Mouse (Mus musculus): ENCODE measurements around the gene Chia1. TPM values are rescaled to one million over a fixed set of nuclear protein-coding genes. Genes with fewer than 3 reads are reported as not detected.
"Not testable (repeated sequence)": the region's sequence is repeated elsewhere in the genome, so short reads cannot be mapped to it uniquely, and the experiment has no call there.

Chia1 gene
- not detected in 2 replicates for polyA plus RNA-seq (2012; ENCODE audit: insufficient read depth, low replicate concordance)

- H3K9me3 ChIP-seq = no peaks in the 10 kb centered on the region
- TF ChIP-seq GATA1 (IDR thresholded peaks at IDR 0.05; ENCODE audit: borderline replicate concordance, low read length) (no peak), FLI1 (IDR thresholded peaks at IDR 0.05; ENCODE audit: low read length) (no peak)
Observed at GRCm38 (mm10) chr3:106112929-106113328, at the start of gene Chia1. TSS of gene Chia1 (plus strand) at chr3:106113229.

DNA sequence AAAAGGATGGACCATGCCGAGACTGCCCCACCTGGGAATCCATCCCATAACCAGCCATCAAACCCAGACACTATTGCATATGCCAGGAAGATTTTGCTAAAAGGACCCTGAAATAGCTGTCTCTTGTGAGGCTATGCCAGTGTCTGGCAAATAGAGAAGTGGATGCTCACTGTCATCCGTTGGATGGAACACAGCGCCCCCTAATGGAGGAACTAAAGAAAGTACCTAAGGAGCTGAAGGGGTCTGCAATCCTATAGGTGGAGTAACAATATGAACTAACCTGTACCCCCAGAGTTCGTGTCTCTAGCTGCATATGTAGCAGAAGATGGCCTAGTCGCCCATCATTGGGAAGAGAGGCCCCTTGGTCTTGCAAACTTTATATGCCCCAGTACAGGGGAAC lies 45.3 kb upstream of the Chia1 start:
- H3K4me3 ChIP-seq (replicated peaks); H3K27me3 ChIP-seq (replicated peaks); H3K36me3 ChIP-seq (replicated peaks; ENCODE audit: low read length); H3K4me1 ChIP-seq; H3K9me3 ChIP-seq: not testable (repeated sequence)

More at GRCm38 (mm10) chr3:106112929-106113328, at the start of gene Chia1:
- H3K4me3 ChIP-seq (replicated peaks) = no peak within 1 kb of the TSS
- no peaks in the 10 kb centered on the region for H3K4me1 ChIP-seq
- H3K27me3 ChIP-seq (replicated peaks) = no peaks in the 10 kb centered on the region
- no peaks in the 10 kb centered on the region for H3K36me3 ChIP-seq (replicated peaks; ENCODE audit: low read length)

DNA sequence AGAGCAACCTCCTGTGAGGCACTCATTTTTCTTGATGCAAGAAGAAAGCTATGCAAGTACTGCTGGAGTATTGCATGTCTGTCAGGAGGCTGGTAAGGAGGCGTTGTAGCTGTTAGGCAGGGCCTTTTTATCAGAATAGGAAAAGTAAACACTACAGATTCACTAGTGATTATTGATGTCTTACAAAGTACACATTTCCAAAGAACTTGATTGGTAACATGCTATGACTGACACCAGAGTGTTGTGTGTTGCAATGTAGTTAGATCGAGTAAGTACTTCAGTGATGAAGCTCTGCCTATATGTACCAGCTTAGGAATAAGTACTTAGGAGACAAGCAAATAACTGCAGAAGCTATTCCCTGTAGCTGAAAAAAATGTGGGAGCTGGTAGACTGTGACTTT lies 42.0 kb upstream of the Chia1 start:
- H3K4me3 ChIP-seq (replicated peaks) = no peak overlapping the region
- TF ChIP-seq FLI1 (IDR thresholded peaks at IDR 0.05; ENCODE audit: low read length) (no peak), GATA1 (IDR thresholded peaks at IDR 0.05; ENCODE audit: borderline replicate concordance, low read length) (no peak)
- no peaks in the 10 kb centered on the region for H3K36me3 ChIP-seq (replicated peaks; ENCODE audit: low read length)
- 0 out of 2 replicates have a peak, but pooled peaks cover 4% of the 10 kb centered on the region for H3K4me1 ChIP-seq
- H3K9me3 ChIP-seq = no peaks in the 10 kb centered on the region
- H3K27me3 ChIP-seq (replicated peaks) = no peaks in the 10 kb centered on the region

GRCm38 (mm10) chr3:106074824-106075223 lies 38.2 kb upstream of the Chia1 start:
- no peaks in the 10 kb centered on the region for H3K36me3 ChIP-seq (replicated peaks; ENCODE audit: low read length)
- no peak overlapping the region for H3K4me3 ChIP-seq (replicated peaks)
- H3K9me3 ChIP-seq = no peaks in the 10 kb centered on the region
- H3K27me3 ChIP-seq (replicated peaks) = no peaks in the 10 kb centered on the region
- H3K4me1 ChIP-seq = 0 out of 2 replicates have a peak, but pooled peaks cover 4% of the 10 kb centered on the region
- TF ChIP-seq GATA1 (IDR thresholded peaks at IDR 0.05; ENCODE audit: borderline replicate concordance, low read length) (no peak), FLI1 (IDR thresholded peaks at IDR 0.05; ENCODE audit: low read length) (no peak)

DNA sequence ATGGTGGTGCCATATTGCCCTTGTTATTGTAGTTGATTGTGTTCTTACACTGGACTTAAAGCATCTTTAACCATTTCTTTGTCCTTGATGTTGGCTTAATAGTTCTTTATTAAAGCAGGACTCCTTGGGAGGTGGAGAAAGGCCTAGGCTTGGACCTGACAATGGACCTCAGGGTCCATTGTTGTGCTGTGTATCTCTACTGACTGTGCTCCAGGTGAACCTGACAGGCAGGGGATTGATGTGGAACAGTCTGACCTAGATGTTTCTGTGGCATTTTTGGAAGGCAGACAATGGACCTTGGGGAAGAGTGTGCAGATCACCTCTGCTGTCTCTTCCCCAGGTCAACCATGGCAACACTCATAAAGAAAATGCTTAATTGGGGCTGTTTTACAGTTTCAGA lies 14.0 kb downstream of the Chia1 start:
- Histone ChIP-seq H3K36me3 (replicated peaks; ENCODE audit: low read length) (no peaks in the 10 kb centered on the region), H3K9me3 (no peaks in the 10 kb centered on the region), H3K27me3 (replicated peaks) (peaks cover 2% of the 10 kb centered on the region), H3K4me3 (replicated peaks) (no peak overlapping the region), H3K4me1 (no peaks in the 10 kb centered on the region)
- TF ChIP-seq FLI1 (IDR thresholded peaks at IDR 0.05; ENCODE audit: low read length) = no peak
- TF ChIP-seq GATA1 (IDR thresholded peaks at IDR 0.05; ENCODE audit: borderline replicate concordance, low read length) = no peak

- Histone ChIP-seq H3K4me1 (no peaks in the 10 kb centered on the region), H3K27me3 (replicated peaks) (peaks cover 2% of the 10 kb centered on the region), H3K36me3 (replicated peaks; ENCODE audit: low read length) (no peaks in the 10 kb centered on the region), H3K9me3 (no peaks in the 10 kb centered on the region), H3K4me3 (replicated peaks) (no peak overlapping the region)
- TF ChIP-seq GATA1 (IDR thresholded peaks at IDR 0.05; ENCODE audit: borderline replicate concordance, low read length) = no peak
- no peak for TF ChIP-seq FLI1 (IDR thresholded peaks at IDR 0.05; ENCODE audit: low read length)
Observed at GRCm38 (mm10) chr3:106128807-106129493, 15.9 kb downstream of the Chia1 start.

- Histone ChIP-seq H3K4me3 (replicated peaks) (no peak overlapping the region), H3K36me3 (replicated peaks; ENCODE audit: low read length) (no peaks in the 10 kb centered on the region), H3K9me3 (no peaks in the 10 kb centered on the region), H3K4me1 (no peaks in the 10 kb centered on the region), H3K27me3 (replicated peaks) (peaks cover 2% of the 10 kb centered on the region)
- TF ChIP-seq FLI1 (IDR thresholded peaks at IDR 0.05; ENCODE audit: low read length) (no peak), GATA1 (IDR thresholded peaks at IDR 0.05; ENCODE audit: borderline replicate concordance, low read length) (no peak)
Observed at GRCm38 (mm10) chr3:106131690-106132089, 18.7 kb downstream of the Chia1 start.

GRCm38 (mm10) chr3:106144081-106144480 lies 31.1 kb downstream of the Chia1 start:
- H3K4me1 ChIP-seq = no peaks in the 10 kb centered on the region
- H3K27me3 ChIP-seq (replicated peaks) = no peaks in the 10 kb centered on the region
- H3K9me3 ChIP-seq = peaks cover 12% of the 10 kb centered on the region
- TF ChIP-seq GATA1 (IDR thresholded peaks at IDR 0.05; ENCODE audit: borderline replicate concordance, low read length) = no peak
- no peak for TF ChIP-seq FLI1 (IDR thresholded peaks at IDR 0.05; ENCODE audit: low read length)
- H3K36me3 ChIP-seq (replicated peaks; ENCODE audit: low read length) = no peaks in the 10 kb centered on the region
- no peak overlapping the region for H3K4me3 ChIP-seq (replicated peaks)

DNA sequence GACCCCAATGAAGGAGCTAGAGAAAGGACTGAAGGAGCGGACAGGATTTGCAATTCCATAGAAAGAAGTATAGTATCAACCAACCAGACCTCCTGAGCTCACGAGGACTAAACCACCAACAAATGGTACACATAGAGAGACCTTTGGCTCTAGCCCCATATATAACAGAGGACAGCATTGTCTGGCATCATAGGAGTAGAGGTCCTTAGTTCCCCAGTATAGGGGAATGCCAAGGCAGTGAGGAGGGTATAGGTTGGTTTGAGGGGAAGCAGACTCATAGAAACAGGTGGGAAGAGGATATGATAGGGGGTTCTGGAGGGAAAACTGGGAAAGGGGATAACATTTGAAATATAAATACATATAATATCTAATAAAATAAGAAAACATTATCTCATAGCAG lies 41.4 kb downstream of the Chia1 start:
- Histone ChIP-seq H3K27me3 (replicated peaks) (no peaks in the 10 kb centered on the region), H3K9me3 (no peaks in the 10 kb centered on the region), H3K36me3 (replicated peaks; ENCODE audit: low read length) (no peaks in the 10 kb centered on the region), H3K4me3 (replicated peaks) (no peak overlapping the region), H3K4me1 (no peaks in the 10 kb centered on the region)
- TF ChIP-seq FLI1 (IDR thresholded peaks at IDR 0.05; ENCODE audit: low read length) (no peak), GATA1 (IDR thresholded peaks at IDR 0.05; ENCODE audit: borderline replicate concordance, low read length) (no peak)

DNA sequence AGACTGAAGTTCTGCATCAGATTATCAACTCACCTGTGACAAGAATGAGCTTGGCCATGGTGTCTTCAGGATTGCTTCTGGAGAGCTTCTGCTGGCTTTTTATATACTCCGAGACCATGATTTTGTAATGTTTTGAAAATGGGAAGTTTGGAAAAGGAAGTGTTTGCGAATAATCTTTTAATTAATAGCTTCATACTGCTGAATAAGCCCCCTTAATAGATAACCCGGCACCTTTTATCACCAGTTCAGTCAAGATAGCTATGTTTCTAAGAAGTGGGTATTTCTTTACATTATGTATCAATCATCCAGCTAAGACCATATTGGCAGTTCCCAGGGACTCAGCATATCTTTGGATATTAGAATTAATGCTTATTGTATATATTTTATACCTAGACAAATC lies 54.4 kb downstream of the Chia1 start, which contains the start of gene Chil3:
Chil3 (minus strand) TSS at position 101 of the 400 bp plus-strand sequence.
- TF ChIP-seq GATA1 (IDR thresholded peaks at IDR 0.05; ENCODE audit: borderline replicate concordance, low read length) (no peak), FLI1 (IDR thresholded peaks at IDR 0.05; ENCODE audit: low read length) (no peak)
- Histone ChIP-seq H3K4me1 (no peaks in the 10 kb centered on the region), H3K4me3 (replicated peaks) (no peak within 1 kb of the TSS), H3K36me3 (replicated peaks; ENCODE audit: low read length) (no peaks in the 10 kb centered on the region), H3K27me3 (replicated peaks) (no peaks in the 10 kb centered on the region), H3K9me3 (no peaks in the 10 kb centered on the region)
